Mouse (Mus musculus): ENCODE measurements around the gene Map1lc3a. TPM values are rescaled to one million over a fixed set of nuclear protein-coding genes. Genes with fewer than 3 reads are reported as not detected.

The Map1lc3a gene
- polyA plus RNA-seq, 1 experiment from 2014 or later = 158 TPM

DNA sequence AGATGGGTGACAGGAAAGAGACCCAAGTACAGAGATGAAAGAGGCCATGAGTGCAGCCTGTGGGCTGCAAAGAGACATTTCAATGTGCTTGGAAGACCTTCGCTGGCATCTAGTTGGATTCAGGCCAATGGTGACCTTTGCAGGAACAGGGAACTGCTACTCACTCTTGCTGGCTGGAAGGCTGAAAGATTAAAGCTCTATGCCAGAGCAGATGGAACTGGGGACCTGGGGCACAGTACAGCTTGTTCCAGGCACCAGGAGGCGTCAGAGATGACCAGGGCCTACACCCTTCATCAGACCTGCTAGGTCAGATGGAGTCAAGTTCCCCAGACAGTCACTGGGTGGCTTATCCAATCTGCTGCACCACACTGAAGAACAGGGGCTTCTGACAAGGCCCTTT, 17.3 kb downstream of the Map1lc3a start:
- no peaks in the 10 kb centered on the region for H3K4me1 ChIP-seq (replicated peaks; ENCODE audit: control insufficient read depth, insufficient read depth, low read length)
- peaks cover 54% of the 10 kb centered on the region for H3K36me3 ChIP-seq (ENCODE audit: control insufficient read depth, insufficient read depth)
- H3K9ac ChIP-seq (ENCODE audit: low read depth, low read length) = no peak overlapping the region
- peak; percentile 11; the same call in 1 of the 2 replicates for TF ChIP-seq CTCF (IDR thresholded peaks at IDR 0.05; ENCODE audit: low read depth)
- H3K27me3 ChIP-seq (replicated peaks; ENCODE audit: control insufficient read depth, insufficient read depth, low read length) = no peaks in the 10 kb centered on the region
- no peak for ATAC-seq
- 89% methylated on average over 2 of the region's 2 CpGs for WGBS
- no peaks in the 10 kb centered on the region for H3K9me3 ChIP-seq (ENCODE audit: control insufficient read depth)
- H3K27ac ChIP-seq (ENCODE audit: low read depth, low read length) = no peak overlapping the region
- H3K4me3 ChIP-seq (ENCODE audit: low read depth, low read length) = no peak overlapping the region
- no peak overlapping the region for H3K4me2 ChIP-seq (replicated peaks; ENCODE audit: low read depth)

DNA sequence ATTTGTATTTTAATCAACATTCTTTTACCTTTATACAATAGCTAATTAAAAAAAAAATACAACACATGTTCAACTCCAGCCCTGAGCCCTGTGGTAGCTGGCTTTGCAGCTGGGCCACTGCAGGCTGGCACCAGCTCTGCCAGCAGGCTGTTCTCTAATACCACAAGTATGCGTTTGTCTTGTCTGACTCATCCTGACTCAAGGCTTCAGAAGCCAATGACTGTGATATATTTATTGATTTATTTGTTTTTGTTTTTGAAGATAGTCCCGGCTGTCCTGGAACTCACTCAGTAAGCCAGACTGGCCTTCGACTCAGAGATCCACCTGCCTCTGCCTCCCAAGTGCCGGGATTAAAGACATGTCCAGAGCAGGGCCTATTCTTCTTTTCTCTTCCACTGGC, 17.8 kb downstream of the Map1lc3a start:
- no peak overlapping the region for H3K4me2 ChIP-seq (replicated peaks; ENCODE audit: low read depth)
- no peaks in the 10 kb centered on the region for H3K4me1 ChIP-seq (replicated peaks; ENCODE audit: control insufficient read depth, insufficient read depth, low read length)
- H3K27ac ChIP-seq (ENCODE audit: low read depth, low read length) = no peak overlapping the region
- H3K9me3 ChIP-seq (ENCODE audit: control insufficient read depth) = no peaks in the 10 kb centered on the region
- no peak overlapping the region for H3K9ac ChIP-seq (ENCODE audit: low read depth, low read length)
- TF ChIP-seq CTCF (IDR thresholded peaks at IDR 0.05; ENCODE audit: low read depth) = no peak
- H3K27me3 ChIP-seq (replicated peaks; ENCODE audit: control insufficient read depth, insufficient read depth, low read length) = no peaks in the 10 kb centered on the region
- no peak overlapping the region for H3K4me3 ChIP-seq (ENCODE audit: low read depth, low read length)
- peaks cover 58% of the 10 kb centered on the region for H3K36me3 ChIP-seq (ENCODE audit: control insufficient read depth, insufficient read depth)
- ATAC-seq = no peak
- 85% methylated on average over 4 of the region's 4 CpGs for WGBS

DNA sequence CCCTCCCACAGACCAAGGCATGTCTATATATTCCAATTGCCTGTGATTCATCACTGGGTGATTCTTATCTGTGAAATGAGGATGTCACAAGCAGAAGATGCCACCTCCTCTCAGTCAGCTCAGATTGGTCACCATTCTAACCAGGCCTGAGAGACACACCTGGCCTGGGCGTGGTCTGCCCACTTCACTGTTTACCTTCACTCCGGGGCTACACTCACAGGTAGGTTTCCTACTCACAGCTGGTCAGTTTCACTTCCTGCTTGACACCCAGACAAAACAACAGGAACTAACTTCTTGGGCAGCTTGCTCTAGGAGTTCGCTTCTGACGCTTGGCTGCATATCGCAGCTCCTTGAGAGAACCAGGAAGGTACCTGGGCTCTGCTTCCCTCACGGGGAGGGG, 19.4 kb downstream of the Map1lc3a start:
- no peak for TF ChIP-seq CTCF (IDR thresholded peaks at IDR 0.05; ENCODE audit: low read depth)
- no peak overlapping the region for H3K9ac ChIP-seq (ENCODE audit: low read depth, low read length)
- peaks cover 50% of the 10 kb centered on the region for H3K36me3 ChIP-seq (ENCODE audit: control insufficient read depth, insufficient read depth)
- peak; percentile 74 for ATAC-seq
- H3K27ac ChIP-seq (ENCODE audit: low read depth, low read length) = no peak overlapping the region
- H3K27me3 ChIP-seq (replicated peaks; ENCODE audit: control insufficient read depth, insufficient read depth, low read length) = no peaks in the 10 kb centered on the region
- WGBS = 67% methylated on average over 6 of the region's 6 CpGs
- H3K9me3 ChIP-seq (ENCODE audit: control insufficient read depth) = no peaks in the 10 kb centered on the region
- no peaks in the 10 kb centered on the region for H3K4me1 ChIP-seq (replicated peaks; ENCODE audit: control insufficient read depth, insufficient read depth, low read length)
- H3K4me2 ChIP-seq (replicated peaks; ENCODE audit: low read depth) = no peak overlapping the region
- no peak overlapping the region for H3K4me3 ChIP-seq (ENCODE audit: low read depth, low read length)

DNA sequence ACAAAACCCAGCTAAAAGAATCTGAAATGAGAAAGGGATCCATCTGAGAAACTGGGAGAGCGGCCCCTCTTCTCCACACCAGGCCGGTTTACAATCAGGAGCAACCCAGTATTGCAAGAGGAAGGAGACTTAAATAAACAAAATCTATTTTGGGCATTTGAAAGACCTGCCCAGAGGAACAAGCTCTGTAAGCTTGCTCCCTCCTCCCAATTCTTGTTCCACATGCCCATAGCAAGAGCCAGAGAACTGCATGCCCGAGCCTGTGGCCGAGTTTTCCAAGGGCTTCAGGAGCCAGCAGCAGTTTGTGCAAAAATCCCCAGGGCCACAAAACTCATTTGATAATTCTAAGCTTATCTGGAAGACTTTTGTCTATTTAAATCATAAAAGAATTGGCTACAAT, 23.5 kb downstream of the Map1lc3a start:
- 0 out of 2 replicates have a peak overlapping the region, but pooled peaks have one; percentile 7 for H3K27ac ChIP-seq (ENCODE audit: low read depth, low read length)
- no peak overlapping the region for H3K4me3 ChIP-seq (ENCODE audit: low read depth, low read length)
- H3K27me3 ChIP-seq (replicated peaks; ENCODE audit: control insufficient read depth, insufficient read depth, low read length) = no peaks in the 10 kb centered on the region
- no peaks in the 10 kb centered on the region for H3K9me3 ChIP-seq (ENCODE audit: control insufficient read depth)
- no peak for TF ChIP-seq CTCF (IDR thresholded peaks at IDR 0.05; ENCODE audit: low read depth)
- WGBS = 71% methylated on average over 4 of the region's 4 CpGs
- ATAC-seq = no peak
- no peaks in the 10 kb centered on the region for H3K4me1 ChIP-seq (replicated peaks; ENCODE audit: control insufficient read depth, insufficient read depth, low read length)
- H3K9ac ChIP-seq (ENCODE audit: low read depth, low read length) = no peak overlapping the region
- peaks cover 24% of the 10 kb centered on the region for H3K36me3 ChIP-seq (ENCODE audit: control insufficient read depth, insufficient read depth)
- H3K4me2 ChIP-seq (replicated peaks; ENCODE audit: low read depth) = no peak overlapping the region

DNA sequence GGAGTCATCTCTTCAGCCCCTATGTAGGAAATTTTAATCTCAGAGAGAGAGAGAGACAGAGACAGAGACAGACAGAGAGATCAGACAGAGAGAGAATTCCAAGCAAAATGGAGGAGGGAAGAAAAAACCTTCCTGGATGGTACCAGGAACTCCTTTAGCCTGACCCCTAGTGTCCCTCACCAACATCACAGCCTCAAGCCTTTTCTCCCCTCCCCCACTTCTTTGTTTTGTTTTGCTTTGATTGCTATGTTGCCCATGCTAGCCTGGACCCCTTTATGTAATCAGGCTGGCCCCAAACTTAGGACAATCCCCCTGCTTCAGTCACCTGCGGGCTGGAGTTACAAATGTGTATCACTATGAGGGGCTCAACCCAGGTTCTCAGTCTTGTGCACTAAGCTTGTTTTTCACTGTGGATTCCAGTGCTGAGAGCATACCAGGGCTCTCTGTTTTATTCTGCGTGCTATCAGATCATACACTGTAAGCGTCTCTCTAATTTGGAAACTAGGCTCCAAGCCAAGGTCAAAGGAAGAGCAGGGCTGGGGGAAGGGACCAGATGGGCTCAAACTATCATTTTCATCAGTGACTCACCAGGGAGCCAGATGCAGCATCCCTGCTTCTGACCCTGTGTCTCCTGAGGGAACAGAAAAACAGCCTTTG, 33.0 kb downstream of the Map1lc3a start:
- Histone ChIP-seq H3K27me3 (replicated peaks; ENCODE audit: control insufficient read depth, insufficient read depth, low read length) (no peaks in the 10 kb centered on the region), H3K4me3 (ENCODE audit: low read depth, low read length) (no peak overlapping the region), H3K36me3 (ENCODE audit: control insufficient read depth, insufficient read depth) (peaks cover 13% of the 10 kb centered on the region; the same call in 1 of the 2 replicates), H3K9ac (ENCODE audit: low read depth, low read length) (no peak overlapping the region), H3K9me3 (ENCODE audit: control insufficient read depth) (no peaks in the 10 kb centered on the region), H3K4me2 (replicated peaks; ENCODE audit: low read depth) (no peak overlapping the region), H3K27ac (ENCODE audit: low read depth, low read length) (peak overlapping the region; percentile 9; the same call in 1 of the 2 replicates), H3K4me1 (replicated peaks; ENCODE audit: control insufficient read depth, insufficient read depth, low read length) (no peaks in the 10 kb centered on the region)
- no peak for ATAC-seq
- peak; percentile 69 for TF ChIP-seq CTCF (IDR thresholded peaks at IDR 0.05; ENCODE audit: low read depth)
- WGBS = 42% methylated on average over 3 of the region's 3 CpGs

DNA sequence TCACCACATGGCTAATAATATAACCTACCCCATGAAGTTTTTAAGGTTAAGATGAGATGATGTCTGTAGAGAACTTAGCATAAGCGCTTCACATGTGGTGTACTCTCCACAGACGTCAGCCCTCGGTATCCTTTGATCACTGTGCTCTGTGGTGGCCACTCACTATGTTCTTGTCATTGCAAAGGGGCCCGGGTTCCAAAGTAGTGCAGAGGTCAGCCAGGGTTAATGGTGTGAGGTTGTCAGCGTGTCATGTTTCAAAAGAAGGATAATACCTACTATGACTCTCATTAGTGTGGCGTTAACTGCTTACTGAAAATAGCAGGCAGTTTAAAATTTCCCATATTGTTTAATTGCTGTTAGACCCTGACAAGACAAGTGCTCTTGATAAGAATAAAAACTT, 37.6 kb downstream of the Map1lc3a start:
- peaks cover 9% of the 10 kb centered on the region; the same call in 1 of the 2 replicates for H3K36me3 ChIP-seq (ENCODE audit: control insufficient read depth, insufficient read depth)
- ATAC-seq = no peak
- no peak overlapping the region for H3K9ac ChIP-seq (ENCODE audit: low read depth, low read length)

More for the DNA sequence above, 37.6 kb downstream of the Map1lc3a start:
- Histone ChIP-seq H3K4me1 (replicated peaks; ENCODE audit: control insufficient read depth, insufficient read depth, low read length) (no peaks in the 10 kb centered on the region), H3K27ac (ENCODE audit: low read depth, low read length) (no peak overlapping the region), H3K4me3 (ENCODE audit: low read depth, low read length) (no peak overlapping the region), H3K27me3 (replicated peaks; ENCODE audit: control insufficient read depth, insufficient read depth, low read length) (no peaks in the 10 kb centered on the region), H3K4me2 (replicated peaks; ENCODE audit: low read depth) (no peak overlapping the region), H3K9me3 (ENCODE audit: control insufficient read depth) (no peaks in the 10 kb centered on the region)
- TF ChIP-seq CTCF (IDR thresholded peaks at IDR 0.05; ENCODE audit: low read depth) = no peak
- 79% methylated on average over 6 of the region's 6 CpGs for WGBS
